Mouse (Mus musculus) stomach, embryonic 14.5 days (tissue): Measurements from ENCODE around the gene Tsc22d3. TPM values are rescaled to one million over a fixed set of nuclear protein-coding genes. Genes with fewer than 3 reads are reported as not detected.

Source experiments
- ATAC-seq: fragments of 200-750 bp; cut with Nextera tagmentation; 2 replicates; pipeline ENCODE4 v1.8.0; 2017; ENCODE audit warnings: low read depth, moderate TSS enrichment; ENCODE audit not compliant: insufficient number of reproducible peaks, insufficient read depth, low FRiP score
- H3K27ac ChIP-seq: fragments of 300-500 bp; sonication (generic); 2 replicates; pipeline ENCODE4 v1.5.1; 2014; ENCODE audit warnings: mild to moderate bottlenecking, low read length, moderate library complexity, mixed read lengths
- H3K27me3 ChIP-seq: fragments of 300-500 bp; sonication (generic); 2 replicates; pipeline ENCODE4 v1.6.1; 2014; ENCODE audit warnings: low read length, control low read depth, mixed read lengths; ENCODE audit not compliant: control insufficient read depth, insufficient read depth
- H3K36me3 ChIP-seq: fragments of 300-500 bp; sonication (generic); 2 replicates; pipeline ENCODE4 v1.6.1; 2014; ENCODE audit warnings: mild to moderate bottlenecking, control low read depth, low read length, moderate library complexity, mixed read lengths; ENCODE audit not compliant: control insufficient read depth, insufficient read depth
- H3K4me1 ChIP-seq: fragments of 300-500 bp; sonication (generic); 2 replicates; pipeline ENCODE4 v1.6.1; 2014; ENCODE audit warnings: low read length, control low read depth, mixed read lengths; ENCODE audit not compliant: control insufficient read depth, insufficient read depth
- H3K4me2 ChIP-seq: fragments of 300-500 bp; sonication (generic); replicated peaks from 2 replicates; pipeline ENCODE4 v1.6.1; 2014; ENCODE audit warnings: low read depth, low read length, control low read depth
- H3K4me3 ChIP-seq: fragments of 300-500 bp; sonication (generic); 2 replicates; pipeline ENCODE4 v1.5.1; 2014; ENCODE audit warnings: low read depth, low read length, control low read depth
- H3K9ac ChIP-seq: fragments of 300-500 bp; sonication (generic); replicated peaks from 2 replicates; pipeline ENCODE4 v1.6.1; 2014; ENCODE audit warnings: low read depth, mild to moderate bottlenecking, control low read depth, low read length, moderate library complexity, mixed read lengths
- H3K9me3 ChIP-seq: fragments of 300-500 bp; sonication (generic); 2 replicates; pipeline ENCODE4 v1.6.1; 2016; ENCODE audit warnings: low read depth, low read length, control low read depth; ENCODE audit not compliant: control insufficient read depth
- WGBS: fragments of 180-500 bp; shearing (Covaris S2); extraction: QIAGEN DNeasy Blood & Tissue Kit; methylation state at CpG from one replicate; pipeline ENCODE4 v1.1.7; 2014; 5-methylcytosine and 5-hydroxymethylcytosine counted together
- polyA plus RNA-seq: library from polyadenylated mRNA; unstranded; fragments of >200 nt; fragmentation: Nextera tagmentation; extraction: Ambion mirVana; gene quantifications from 2 replicates; pipeline ENCODE4 v1.2.1, GENCODE M21; 2014

The Tsc22d3 gene
- polyA plus RNA-seq, 1 experiment from 2014 or later = 77.9 TPM

- Histone ChIP-seq H3K4me2 (no peak overlapping the region), H3K9me3 (no peaks in the 10 kb centered on the region), H3K36me3 (no peaks in the 10 kb centered on the region), H3K9ac (no peak overlapping the region), H3K27ac (no peak overlapping the region), H3K4me1 (no peaks in the 10 kb centered on the region), H3K27me3 (no peaks in the 10 kb centered on the region), H3K4me3 (no peak overlapping the region)
- ATAC-seq = no peak
- 72% methylated on average over 2 of the region's 2 CpGs for WGBS
Observed at GRCm38 (mm10) chrX:140555965-140556364, 44.5 kb downstream of the Tsc22d3 start.

- H3K27me3 ChIP-seq = no peaks in the 10 kb centered on the region
- H3K36me3 ChIP-seq = no peaks in the 10 kb centered on the region
- H3K4me3 ChIP-seq = no peak overlapping the region
- no peak overlapping the region for H3K9ac ChIP-seq
- WGBS = 73% methylated on average over 3 of the region's 3 CpGs
- ATAC-seq = no peak
- no peaks in the 10 kb centered on the region for H3K4me1 ChIP-seq
- H3K4me2 ChIP-seq = no peak overlapping the region
- H3K9me3 ChIP-seq = no peaks in the 10 kb centered on the region
- H3K27ac ChIP-seq = no peak overlapping the region
Observed at GRCm38 (mm10) chrX:140555423-140555822, 45.0 kb downstream of the Tsc22d3 start.

- 83% methylated on average over 7 of the region's 7 CpGs for WGBS
Observed at GRCm38 (mm10) chrX:140547660-140548419, 52.6 kb downstream of the Tsc22d3 start.

GRCm38 (mm10) chrX:140544737-140545136 lies 55.7 kb downstream of the Tsc22d3 start:
- no peak overlapping the region for H3K4me2 ChIP-seq
- no peak overlapping the region for H3K9ac ChIP-seq
- WGBS = 33% methylated on average over 3 of the region's 3 CpGs
- no peak overlapping the region for H3K4me3 ChIP-seq
- no peak overlapping the region for H3K27ac ChIP-seq
- no peaks in the 10 kb centered on the region for H3K27me3 ChIP-seq
- ATAC-seq = no peak
- no peaks in the 10 kb centered on the region; the same call in 1 of the 2 replicates for H3K4me1 ChIP-seq
- H3K9me3 ChIP-seq = no peaks in the 10 kb centered on the region
- no peaks in the 10 kb centered on the region for H3K36me3 ChIP-seq

More at GRCm38 (mm10) chrX:140547660-140548419, 52.6 kb downstream of the Tsc22d3 start:
- H3K27me3 ChIP-seq = no peaks in the 10 kb centered on the region
- no peak overlapping the region for H3K9ac ChIP-seq
- no peak overlapping the region for H3K4me3 ChIP-seq
- H3K4me1 ChIP-seq = no peaks in the 10 kb centered on the region
- H3K9me3 ChIP-seq = no peaks in the 10 kb centered on the region
- no peak for ATAC-seq
- H3K4me2 ChIP-seq = no peak overlapping the region
- H3K27ac ChIP-seq = no peak overlapping the region
- H3K36me3 ChIP-seq = no peaks in the 10 kb centered on the region

DNA sequence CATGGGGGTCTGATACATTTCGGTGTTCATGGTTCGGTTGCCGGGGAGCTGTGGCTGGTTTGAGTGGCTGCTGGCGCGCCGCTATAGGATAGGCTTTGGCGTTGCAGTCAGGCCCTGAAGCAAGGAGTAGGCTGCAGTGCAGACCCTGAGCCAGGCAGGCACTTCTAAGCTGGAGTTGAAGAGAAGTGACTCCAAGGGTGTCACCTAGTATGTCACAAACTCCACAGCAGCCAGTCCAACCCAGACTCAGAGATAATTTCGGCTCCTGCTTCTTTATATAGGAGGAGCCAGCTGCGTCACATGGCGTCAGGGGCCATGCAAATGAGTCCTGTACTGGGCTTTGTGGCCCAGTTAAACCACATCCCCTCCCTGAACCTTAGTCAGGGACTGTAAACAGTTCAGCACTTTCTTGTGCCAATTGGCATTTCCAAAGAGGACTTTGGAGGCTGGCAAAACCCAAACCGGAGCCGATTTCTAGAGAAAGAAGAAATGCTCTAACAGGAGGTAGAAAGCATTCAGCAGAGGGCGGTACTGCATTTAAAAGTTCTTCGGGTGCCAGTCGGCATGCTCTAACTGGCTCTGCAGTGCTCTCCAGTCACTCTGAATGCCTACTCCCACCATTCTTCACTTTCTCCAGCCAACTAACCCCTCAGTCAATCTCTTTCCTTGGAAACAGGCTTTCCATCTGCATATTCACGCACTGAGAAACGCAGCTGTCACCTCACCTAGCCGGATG lies 57.4 kb downstream of the Tsc22d3 start:
- Histone ChIP-seq H3K27ac (peak overlapping the region; percentile 77), H3K27me3 (no peaks in the 10 kb centered on the region)
- peak; percentile 75 for ATAC-seq

DNA sequence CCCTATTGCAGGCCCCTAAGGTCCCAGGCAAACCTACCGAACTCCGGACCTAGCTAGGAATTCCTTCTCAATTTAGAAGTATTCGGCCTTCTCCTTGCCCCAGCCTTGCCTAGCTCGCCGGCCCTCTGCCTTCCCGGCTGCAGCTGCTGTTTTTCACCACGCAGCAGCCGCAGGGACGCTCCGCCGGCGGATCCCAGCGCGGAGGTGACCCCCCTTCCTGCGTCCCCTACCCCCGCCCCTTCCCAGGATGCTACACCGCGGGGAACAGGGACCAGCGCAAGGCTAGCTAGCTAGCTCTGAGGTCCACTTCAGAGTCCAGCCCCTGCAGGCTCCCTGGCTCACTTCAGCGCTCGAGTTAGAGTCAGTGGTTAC lies 58.0 kb downstream of the Tsc22d3 start:
- Histone ChIP-seq H3K4me1 (no peaks in the 10 kb centered on the region; the same call in 1 of the 2 replicates), H3K27ac (peak overlapping the region; percentile 77), H3K36me3 (no peaks in the 10 kb centered on the region), H3K9me3 (no peaks in the 10 kb centered on the region), H3K27me3 (no peaks in the 10 kb centered on the region), H3K4me3 (peak overlapping the region; percentile 40), H3K4me2 (peak overlapping the region; percentile 56), H3K9ac (peak overlapping the region; percentile 52)
- 15% methylated on average over 21 of the region's 21 CpGs for WGBS
- peak; percentile 87 for ATAC-seq

More for the DNA sequence above, 57.4 kb downstream of the Tsc22d3 start:
- Histone ChIP-seq H3K4me2 (peak overlapping the region; percentile 56), H3K4me3 (peak overlapping the region; percentile 40), H3K9me3 (no peaks in the 10 kb centered on the region), H3K9ac (peak overlapping the region; percentile 52; the same call in 1 of the 2 replicates), H3K36me3 (no peaks in the 10 kb centered on the region), H3K4me1 (no peaks in the 10 kb centered on the region; the same call in 1 of the 2 replicates)
- WGBS = 26% methylated on average over 18 of the region's 18 CpGs

GRCm38 (mm10) chrX:140541711-140542473 lies 58.6 kb downstream of the Tsc22d3 start:
- peak; percentile 60; the same call in 1 of the 2 replicates for ATAC-seq
- H3K4me3 ChIP-seq = peak overlapping the region; percentile 40
- H3K27ac ChIP-seq = peak overlapping the region; percentile 77
- H3K4me2 ChIP-seq = peak overlapping the region; percentile 56
- peak overlapping the region; percentile 52 for H3K9ac ChIP-seq
- H3K36me3 ChIP-seq = no peaks in the 10 kb centered on the region
- H3K4me1 ChIP-seq = no peaks in the 10 kb centered on the region; the same call in 1 of the 2 replicates
- no peaks in the 10 kb centered on the region for H3K9me3 ChIP-seq
- no peaks in the 10 kb centered on the region for H3K27me3 ChIP-seq
- WGBS = 26% methylated on average over 10 of the region's 10 CpGs

DNA sequence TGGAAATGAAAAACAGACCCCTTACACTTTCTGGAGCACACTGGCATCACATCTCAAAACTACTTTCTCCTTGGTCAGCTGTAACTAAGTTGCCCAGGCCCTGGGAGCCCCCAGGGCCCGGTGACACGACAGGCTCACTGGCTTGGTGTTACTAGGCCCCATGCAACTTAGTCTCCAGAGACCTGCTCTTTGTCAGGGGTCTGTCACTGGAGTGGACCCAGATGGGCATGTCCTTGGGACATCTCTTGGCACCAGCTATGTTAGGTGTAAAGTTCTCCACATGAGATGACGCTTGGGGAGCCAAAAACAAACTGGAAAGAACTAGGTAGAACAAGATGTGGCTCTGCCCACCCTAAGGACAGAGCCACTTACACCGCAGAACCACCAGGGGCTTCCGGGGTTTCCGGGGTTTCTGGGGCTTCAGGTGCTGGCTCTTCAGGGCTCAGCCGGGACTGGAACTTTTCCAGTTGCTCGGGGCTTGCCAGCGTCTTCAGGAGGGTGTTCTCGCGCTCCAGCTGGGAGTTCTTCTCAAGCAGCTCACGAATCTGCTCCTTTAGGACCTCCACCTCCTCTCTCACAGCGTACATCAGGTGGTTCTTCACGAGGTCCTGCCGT lies 59.9 kb downstream of the Tsc22d3 start:
- Histone ChIP-seq H3K9ac (no peak overlapping the region), H3K36me3 (no peaks in the 10 kb centered on the region), H3K27ac (no peak overlapping the region), H3K4me1 (no peaks in the 10 kb centered on the region; the same call in 1 of the 2 replicates), H3K27me3 (no peaks in the 10 kb centered on the region), H3K4me2 (no peak overlapping the region), H3K9me3 (no peaks in the 10 kb centered on the region), H3K4me3 (no peak overlapping the region)
- 83% methylated on average over 15 of the region's 15 CpGs for WGBS
- no peak for ATAC-seq
